Mouse (Mus musculus): ENCODE results near the gene Mpo. TPM values are rescaled to one million over a fixed set of nuclear protein-coding genes. Genes with fewer than 3 reads are reported as not detected.

Mpo gene
- polyA plus RNA-seq, 1 experiment from 2014 or later, result 0.17 TPM

GRCm38 (mm10) chr11:87817443-87817773 is 24.0 kb downstream of the Mpo start:
- peak overlapping the region; percentile 40 for H3K4me3 ChIP-seq
- 0 out of 2 replicates have a peak overlapping the region, but pooled peaks have one; percentile 10 for H3K27ac ChIP-seq
- H3K36me3 ChIP-seq (ENCODE audit: poor library complexity, severe bottlenecking), result no peaks in the 10 kb centered on the region
- 28% methylated on average over 4 of the region's 4 CpGs for WGBS
- H3K9me3 ChIP-seq (replicated peaks), result no peaks in the 10 kb centered on the region
- ATAC-seq, result no peak
- 0 out of 2 replicates have a peak, but pooled peaks cover 6% of the 10 kb centered on the region for H3K27me3 ChIP-seq
- H3K9ac ChIP-seq, result peak overlapping the region; percentile 60
- H3K4me1 ChIP-seq, result peaks cover 4% of the 10 kb centered on the region; the same call in 1 of the 2 replicates
- H3K4me2 ChIP-seq, result peak overlapping the region; percentile 64

GRCm38 (mm10) chr11:87821502-87821901 is 28.1 kb downstream of the Mpo start:
- Histone ChIP-seq H3K4me2 (no peak overlapping the region), H3K27me3 (no peaks in the 10 kb centered on the region), H3K4me3 (no peak overlapping the region), H3K27ac (no peak overlapping the region), H3K9me3 (replicated peaks) (no peaks in the 10 kb centered on the region), H3K4me1 (peaks cover 4% of the 10 kb centered on the region; the same call in 1 of the 2 replicates), H3K36me3 (ENCODE audit: poor library complexity, severe bottlenecking) (no peaks in the 10 kb centered on the region), H3K9ac (no peak overlapping the region)
- ATAC-seq, result no peak
- 51% methylated on average over 5 of the region's 5 CpGs for WGBS

- WGBS, result 26% methylated on average over 10 of the region's 10 CpGs
- H3K27me3 ChIP-seq, result no peaks in the 10 kb centered on the region
- no peak for ATAC-seq
- no peaks in the 10 kb centered on the region for H3K36me3 ChIP-seq (ENCODE audit: poor library complexity, severe bottlenecking)
- H3K27ac ChIP-seq, result no peak within 1 kb of the TSS
- H3K4me1 ChIP-seq, result peaks cover 10% of the 10 kb centered on the region; the same call in 1 of the 2 replicates
- H3K4me3 ChIP-seq, result no peak within 1 kb of the TSS
- H3K9me3 ChIP-seq (replicated peaks), result no peaks in the 10 kb centered on the region
- H3K9ac ChIP-seq, result no peak within 1 kb of the TSS
- H3K4me2 ChIP-seq, result no peak within 1 kb of the TSS
Observed at GRCm38 (mm10) chr11:87828239-87828900, 35.0 kb downstream of the Mpo start, which contains the start of gene Lpo. TSS of gene Lpo (minus strand) at chr11:87828289.

- H3K9me3 ChIP-seq (replicated peaks), result no peaks in the 10 kb centered on the region
- no peak overlapping the region for H3K4me3 ChIP-seq
- no peak overlapping the region for H3K4me2 ChIP-seq
- no peak for ATAC-seq
- H3K36me3 ChIP-seq (ENCODE audit: poor library complexity, severe bottlenecking), result no peaks in the 10 kb centered on the region
- H3K27me3 ChIP-seq, result no peaks in the 10 kb centered on the region
- no peaks in the 10 kb centered on the region for H3K4me1 ChIP-seq
- no peak overlapping the region for H3K27ac ChIP-seq
- WGBS, result 88% methylated on average over 8 of the region's 8 CpGs
- H3K9ac ChIP-seq, result no peak overlapping the region
Observed at GRCm38 (mm10) chr11:87840676-87841075, 47.3 kb downstream of the Mpo start.

GRCm38 (mm10) chr11:87841436-87841835 is 48.1 kb downstream of the Mpo start:
- no peaks in the 10 kb centered on the region for H3K4me1 ChIP-seq
- no peak overlapping the region for H3K27ac ChIP-seq
- WGBS, result 89% methylated on average over 3 of the region's 3 CpGs
- no peak overlapping the region for H3K4me3 ChIP-seq
- no peak for ATAC-seq
- H3K36me3 ChIP-seq (ENCODE audit: poor library complexity, severe bottlenecking), result no peaks in the 10 kb centered on the region
- no peaks in the 10 kb centered on the region for H3K27me3 ChIP-seq
- H3K9ac ChIP-seq, result no peak overlapping the region
- H3K4me2 ChIP-seq, result no peak overlapping the region
- no peaks in the 10 kb centered on the region for H3K9me3 ChIP-seq (replicated peaks)

- no peaks in the 10 kb centered on the region for H3K4me1 ChIP-seq
- no peak overlapping the region for H3K9ac ChIP-seq
- H3K36me3 ChIP-seq (ENCODE audit: poor library complexity, severe bottlenecking), result no peaks in the 10 kb centered on the region
- no peak for ATAC-seq
- 85% methylated on average over 12 of the region's 12 CpGs for WGBS
- no peaks in the 10 kb centered on the region for H3K9me3 ChIP-seq (replicated peaks)
- no peak overlapping the region for H3K4me3 ChIP-seq
- no peaks in the 10 kb centered on the region for H3K27me3 ChIP-seq
- H3K4me2 ChIP-seq, result no peak overlapping the region
- no peak overlapping the region for H3K27ac ChIP-seq
Observed at GRCm38 (mm10) chr11:87846968-87847600, 53.7 kb downstream of the Mpo start.

- Histone ChIP-seq H3K36me3 (ENCODE audit: poor library complexity, severe bottlenecking) (no peaks in the 10 kb centered on the region), H3K27ac (no peak overlapping the region), H3K4me3 (no peak overlapping the region), H3K27me3 (no peaks in the 10 kb centered on the region), H3K9me3 (replicated peaks) (no peaks in the 10 kb centered on the region), H3K4me2 (no peak overlapping the region), H3K9ac (no peak overlapping the region), H3K4me1 (no peaks in the 10 kb centered on the region)
- WGBS, result 74% methylated on average over 6 of the region's 6 CpGs
- ATAC-seq, result no peak
Observed at GRCm38 (mm10) chr11:87847884-87848283, 54.5 kb downstream of the Mpo start.

- Histone ChIP-seq H3K4me3 (peak within 1 kb of the TSS; percentile 52), H3K9me3 (replicated peaks) (no peaks in the 10 kb centered on the region), H3K9ac (peak within 1 kb of the TSS; percentile 59), H3K36me3 (ENCODE audit: poor library complexity, severe bottlenecking) (peaks cover 20% of the 10 kb centered on the region), H3K4me1 (peaks cover 6% of the 10 kb centered on the region), H3K27me3 (no peaks in the 10 kb centered on the region), H3K27ac (peak within 1 kb of the TSS; percentile 62; the same call in 1 of the 2 replicates), H3K4me2 (peak within 1 kb of the TSS; percentile 74)
- 5% methylated on average over 35 of the region's 40 CpGs for WGBS
- peak; percentile 98 for ATAC-seq
Observed at GRCm38 (mm10) chr11:87852690-87853596, 59.6 kb downstream of the Mpo start, which contains the start of gene Mks1. TSS of gene Mks1 (plus strand) at chr11:87853215.

- Histone ChIP-seq H3K4me1 (peaks cover 6% of the 10 kb centered on the region), H3K27me3 (no peaks in the 10 kb centered on the region), H3K4me2 (peak overlapping the region; percentile 74), H3K27ac (peak overlapping the region; percentile 62; the same call in 1 of the 2 replicates), H3K36me3 (ENCODE audit: poor library complexity, severe bottlenecking) (peaks cover 23% of the 10 kb centered on the region), H3K9ac (peak overlapping the region; percentile 59), H3K9me3 (replicated peaks) (no peaks in the 10 kb centered on the region), H3K4me3 (peak overlapping the region; percentile 52)
- 33% methylated on average over 8 of the region's 8 CpGs for WGBS
- ATAC-seq, result peak; percentile 48
Observed at GRCm38 (mm10) chr11:87853597-87853954, 60.2 kb downstream of the Mpo start.

MicroRNAs encoded within 50 kb of the gene (microRNA counts, 519-probe panel; counts per million panel counts)
- 3,174 counts per million, percentile 68 among the panel's probes with 10 or more counts for microRNA mmu-miR-142-3p
- 4,555 counts per million, percentile 85 among the panel's probes with 10 or more counts for microRNA mmu-miR-142-5p

Small RNA genes within 50 kb of the gene (microRNA-seq; reads per million reads assigned to microRNA genes)
- gene Mir142 (not detected), gene Mir142b (not detected)

Other genes with a start within 250 kb of the Mpo start
- not detected in 2 replicates for gene Gm11492, start 226.9 kb upstream of the Mpo start, polyA plus RNA-seq (2015; fragmentation: Nextera tagmentation; extraction: Ambion mirVana)
- gene Sept4, start 224.7 kb upstream of the Mpo start, polyA plus RNA-seq (2015; fragmentation: Nextera tagmentation; extraction: Ambion mirVana), result 12.0 and 13.4 TPM in 2 replicates
- gene Mtmr4, start 201.4 kb upstream of the Mpo start, polyA plus RNA-seq (2015; fragmentation: Nextera tagmentation; extraction: Ambion mirVana), result 49.2 and 54.6 TPM in 2 replicates
- 0.27 and 0.53 TPM in 2 replicates for gene Hsf5, start 176.4 kb upstream of the Mpo start, polyA plus RNA-seq (2015; fragmentation: Nextera tagmentation; extraction: Ambion mirVana)
- gene Rnf43, start 130.9 kb upstream of the Mpo start, polyA plus RNA-seq (2015; fragmentation: Nextera tagmentation; extraction: Ambion mirVana), result 0.70 and 1.5 TPM in 2 replicates
- gene Supt4a, start 56.0 kb upstream of the Mpo start, polyA plus RNA-seq (2015; fragmentation: Nextera tagmentation; extraction: Ambion mirVana), result 168 and 177 TPM in 2 replicates
- 20.7 and 29.1 TPM in 2 replicates for gene Tspoap1, start 33.0 kb upstream of the Mpo start, polyA plus RNA-seq (2015; fragmentation: Nextera tagmentation; extraction: Ambion mirVana)
- 0.18 and 0.26 TPM in 2 replicates for gene Lpo, start 34.7 kb downstream of the Mpo start, polyA plus RNA-seq (2015; fragmentation: Nextera tagmentation; extraction: Ambion mirVana)
- 11.8 and 15.5 TPM in 2 replicates for gene Mks1, start 59.6 kb downstream of the Mpo start, polyA plus RNA-seq (2015; fragmentation: Nextera tagmentation; extraction: Ambion mirVana)
- not detected in 2 replicates for gene Epx, start 82.0 kb downstream of the Mpo start, polyA plus RNA-seq (2015; fragmentation: Nextera tagmentation; extraction: Ambion mirVana)
- gene Olfr462, start 98.7 kb downstream of the Mpo start, polyA plus RNA-seq (2015; fragmentation: Nextera tagmentation; extraction: Ambion mirVana), result not detected in 2 replicates
- not detected in 2 replicates for gene Olfr463, start 103.8 kb downstream of the Mpo start, polyA plus RNA-seq (2015; fragmentation: Nextera tagmentation; extraction: Ambion mirVana)
- not detected in 2 replicates for gene Olfr464, start 127.4 kb downstream of the Mpo start, polyA plus RNA-seq (2015; fragmentation: Nextera tagmentation; extraction: Ambion mirVana)
- 32.4 and 37.0 TPM in 2 replicates for gene Dynll2, start 194.0 kb downstream of the Mpo start, polyA plus RNA-seq (2015; fragmentation: Nextera tagmentation; extraction: Ambion mirVana)

Data from forebrain, embryonic 13.5 days (tissue).